Mouse (Mus musculus): ENCODE results near the gene Rab1b. TPM values are rescaled to one million over a fixed set of nuclear protein-coding genes. Genes with fewer than 3 reads are reported as not detected.

The Rab1b gene
- polyA plus RNA-seq, 2 experiments = 50.6 to 76.2 TPM

GRCm38 (mm10) chr19:5079279-5079678 is 27.6 kb downstream of the Rab1b start:
- DNase-seq (ENCODE audit: low read depth in 3 of 3, low spot score in 3 of 3) (no peak), ATAC-seq (ENCODE audit: insufficient read depth) (no peak)

DNA sequence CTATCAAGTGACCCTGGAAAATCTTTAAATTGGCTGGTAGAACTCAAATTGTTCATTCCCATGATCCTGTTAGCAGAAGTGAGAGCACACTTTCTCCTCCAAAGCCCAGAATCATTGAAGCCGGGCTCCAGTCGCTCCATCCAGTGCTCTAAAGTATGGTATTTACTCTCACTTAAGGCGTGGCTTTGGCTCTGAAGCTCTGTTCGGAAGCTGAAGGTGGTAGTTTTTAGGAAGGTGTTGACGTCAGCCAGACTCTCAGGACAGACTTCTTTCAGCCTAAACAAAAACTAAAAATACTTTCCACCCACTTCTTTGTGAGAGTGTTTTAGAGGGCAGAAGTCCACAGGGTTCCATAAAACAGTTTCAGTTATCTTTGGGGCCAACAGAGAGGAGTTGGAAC is 33.4 kb downstream of the Rab1b start:
- DNase-seq (ENCODE audit: low read depth in 3 of 3, low spot score in 3 of 3) = no peak
- Histone ChIP-seq H3K9ac (replicated peaks) (no peak overlapping the region), H3K4me1 (replicated peaks; ENCODE audit: control insufficient read depth in 2 of 2, insufficient read depth in 2 of 2, low read length in 1 of 2) (peaks cover 15 to 19% of the 10 kb centered on the region in 2 experiments; a peak in 3 of 4 replicates), H3K4me3 (ENCODE audit: insufficient read depth in 1 of 2, low read depth in 2 of 2, low read length in 2 of 2) (no peak overlapping the region), H3K27me3 (ENCODE audit: control insufficient read depth, insufficient read depth, low read length) (peaks cover 8% of the 10 kb centered on the region), H3K27ac (no peak overlapping the region), H3K36me3 (replicated peaks; ENCODE audit: control insufficient read depth, insufficient read depth, low read depth) (no peaks in the 10 kb centered on the region), H3K4me2 (ENCODE audit: low read depth) (no peak overlapping the region), H3K9me3 (ENCODE audit: control insufficient read depth, low read length) (no peaks in the 10 kb centered on the region)
- TF ChIP-seq CTCF (IDR thresholded peaks at IDR 0.05; ENCODE audit: low read depth) = no peak
- whole genome bisulfite sequencing (ENCODE audit: insufficient replicate concordance) = 29% methylated on average over 5 of the region's 5 CpGs
- ATAC-seq (ENCODE audit: insufficient read depth) = no peak

More at GRCm38 (mm10) chr19:5079279-5079678, 27.6 kb downstream of the Rab1b start:
- TF ChIP-seq EP300 (IDR thresholded peaks at IDR 0.05; ENCODE audit: low read depth) (no peak), CTCF (IDR thresholded peaks at IDR 0.05; ENCODE audit: low read depth) (no peak)
- Histone ChIP-seq H3K27ac (no peak overlapping the region), H3K36me3 (replicated peaks; ENCODE audit: control insufficient read depth, insufficient read depth, low read depth) (no peaks in the 10 kb centered on the region), H3K27me3 (ENCODE audit: control insufficient read depth, insufficient read depth, low read length) (peaks cover 44% of the 10 kb centered on the region), H3K4me2 (ENCODE audit: low read depth) (no peak overlapping the region), H3K4me1 (replicated peaks; ENCODE audit: control insufficient read depth in 2 of 2, insufficient read depth in 2 of 2, low read length in 1 of 2) (no peaks in the 10 kb centered on the region), H3K4me3 (ENCODE audit: insufficient read depth in 1 of 2, low read depth in 2 of 2, low read length in 2 of 2) (no peak overlapping the region), H3K9me3 (ENCODE audit: control insufficient read depth, low read length) (no peaks in the 10 kb centered on the region), H3K9ac (replicated peaks) (no peak overlapping the region)
- 67% methylated on average over 1 of the region's 1 CpGs for WGBS (ENCODE audit: insufficient replicate concordance)

DNA sequence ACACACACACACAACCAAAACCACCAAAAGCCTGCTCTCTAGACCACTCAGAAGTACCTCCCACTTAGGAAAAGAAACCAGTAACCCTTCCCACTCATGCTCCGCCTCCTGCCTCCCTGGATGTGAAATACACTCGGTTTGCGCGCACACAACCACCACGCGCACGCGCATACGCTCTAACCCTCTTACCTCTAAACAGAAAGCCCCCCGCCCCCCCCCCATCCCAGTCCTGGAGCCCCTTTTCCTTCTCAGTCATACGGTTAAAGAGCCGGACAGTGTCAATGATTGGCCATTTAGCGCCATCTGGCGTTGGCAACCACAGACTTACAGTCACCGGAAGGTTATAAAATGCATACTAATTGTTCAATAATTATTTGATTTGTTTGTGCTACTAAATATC is 33.8 kb downstream of the Rab1b start:
- H3K36me3 ChIP-seq (replicated peaks; ENCODE audit: control insufficient read depth, insufficient read depth, low read depth) = no peaks in the 10 kb centered on the region
- H3K4me1 ChIP-seq (replicated peaks; ENCODE audit: control insufficient read depth in 2 of 2, insufficient read depth in 2 of 2, low read length in 1 of 2) = peaks cover 16 to 22% of the 10 kb centered on the region in 2 experiments
- TF ChIP-seq EP300 (IDR thresholded peaks at IDR 0.05; ENCODE audit: low read depth) = no peak
- peak; percentile 75 for TF ChIP-seq CTCF (IDR thresholded peaks at IDR 0.05; ENCODE audit: low read depth)
- no peak overlapping the region for H3K9ac ChIP-seq (replicated peaks)
- H3K27ac ChIP-seq = no peak overlapping the region
- H3K4me2 ChIP-seq (ENCODE audit: low read depth) = peak overlapping the region; percentile 77
- peaks cover 13% of the 10 kb centered on the region for H3K27me3 ChIP-seq (ENCODE audit: control insufficient read depth, insufficient read depth, low read length)
- DNase-seq (ENCODE audit: low read depth in 3 of 3, low spot score in 3 of 3) (peak in 1 of 3 experiments; percentile 47), ATAC-seq (ENCODE audit: insufficient read depth) (0 out of 2 replicates have a peak, but pooled peaks have one; percentile 34)
- peak overlapping the region; percentile 55 to 60 for H3K4me3 ChIP-seq (ENCODE audit: insufficient read depth in 1 of 2, low read depth in 2 of 2, low read length in 2 of 2)
- H3K9me3 ChIP-seq (ENCODE audit: control insufficient read depth, low read length) = no peaks in the 10 kb centered on the region
- WGBS (ENCODE audit: insufficient replicate concordance) = 1% methylated on average over 15 of the region's 15 CpGs

- WGBS (ENCODE audit: insufficient replicate concordance) = 3% methylated on average over 20 of the region's 20 CpGs
- H3K9me3 ChIP-seq (ENCODE audit: control insufficient read depth, low read length) = no peaks in the 10 kb centered on the region
- no peak overlapping the region for H3K9ac ChIP-seq (replicated peaks)
- H3K4me1 ChIP-seq (replicated peaks; ENCODE audit: control insufficient read depth in 2 of 2, insufficient read depth in 2 of 2, low read length in 1 of 2) = peaks cover 21 to 23% of the 10 kb centered on the region in 2 experiments
- DNase-seq (ENCODE audit: low read depth in 3 of 3, low spot score in 3 of 3) (no peak), ATAC-seq (ENCODE audit: insufficient read depth) (peak; percentile 33; the same call in 1 of the 2 replicates)
- peak overlapping the region; percentile 55 to 60 for H3K4me3 ChIP-seq (ENCODE audit: insufficient read depth in 1 of 2, low read depth in 2 of 2, low read length in 2 of 2)
- no peaks in the 10 kb centered on the region for H3K36me3 ChIP-seq (replicated peaks; ENCODE audit: control insufficient read depth, insufficient read depth, low read depth)
- no peak for TF ChIP-seq EP300 (IDR thresholded peaks at IDR 0.05; ENCODE audit: low read depth)
- no peak for TF ChIP-seq CTCF (IDR thresholded peaks at IDR 0.05; ENCODE audit: low read depth)
- H3K4me2 ChIP-seq (ENCODE audit: low read depth) = peak overlapping the region; percentile 77
- no peak overlapping the region for H3K27ac ChIP-seq
- H3K27me3 ChIP-seq (ENCODE audit: control insufficient read depth, insufficient read depth, low read length) = peaks cover 16% of the 10 kb centered on the region
These were observed 34.4 kb downstream of the Rab1b start for GRCm38 (mm10) chr19:5072389-5073019.

DNA sequence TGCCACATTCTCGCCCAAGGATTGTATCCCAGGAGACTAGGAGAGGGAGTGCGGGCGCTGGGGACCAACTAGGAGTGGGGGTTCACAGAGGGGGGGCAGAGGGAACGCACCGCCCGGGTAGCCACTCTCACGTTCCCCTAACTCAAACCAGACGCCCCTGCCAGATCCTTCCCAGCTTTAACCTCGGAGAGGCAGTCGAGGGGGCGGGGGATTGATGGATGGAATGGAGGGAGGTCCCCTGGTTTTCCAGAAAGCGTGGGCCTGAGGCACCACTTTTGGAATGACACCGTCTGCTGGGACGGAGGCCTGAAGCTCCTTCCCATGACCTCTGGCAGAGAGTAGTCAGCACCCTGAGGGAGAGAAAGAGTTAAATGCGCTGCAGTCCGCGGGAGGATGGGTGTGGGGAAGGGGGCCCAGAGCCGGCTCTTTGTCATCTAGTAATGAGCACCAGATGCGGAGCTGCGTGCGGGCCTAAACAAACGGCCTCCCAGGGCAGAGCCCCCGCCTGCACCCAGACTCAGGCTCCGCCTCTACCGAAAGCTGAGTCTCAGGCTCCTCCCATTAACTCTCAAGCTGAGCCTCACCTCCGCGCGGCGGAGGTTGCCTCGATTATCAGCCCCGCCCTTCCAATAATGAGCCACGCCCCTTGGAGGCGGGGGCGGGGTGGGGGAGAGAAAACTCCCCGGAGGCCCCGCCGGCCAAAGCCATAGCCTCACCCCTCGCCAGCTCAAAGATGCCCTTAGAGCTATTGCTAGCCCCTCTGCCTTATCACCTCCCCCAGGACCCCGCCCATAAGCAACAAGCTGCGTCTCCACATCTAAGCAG is 35.1 kb downstream of the Rab1b start:
- H3K27ac ChIP-seq = no peak overlapping the region

More for the DNA sequence above, 35.1 kb downstream of the Rab1b start:
- DNase-seq (ENCODE audit: low read depth in 3 of 3, low spot score in 3 of 3) (peak; percentile 79 to 82 (median 80)), ATAC-seq (ENCODE audit: insufficient read depth) (peak; percentile 75)
- peaks cover 29 to 30% of the 10 kb centered on the region in 2 experiments for H3K4me1 ChIP-seq (replicated peaks; ENCODE audit: control insufficient read depth in 2 of 2, insufficient read depth in 2 of 2, low read length in 1 of 2)
- H3K4me2 ChIP-seq (ENCODE audit: low read depth) = peak overlapping the region; percentile 77
- peak overlapping the region; percentile 55 to 60 for H3K4me3 ChIP-seq (ENCODE audit: insufficient read depth in 1 of 2, low read depth in 2 of 2, low read length in 2 of 2)
- H3K9me3 ChIP-seq (ENCODE audit: control insufficient read depth, low read length) = no peaks in the 10 kb centered on the region
- TF ChIP-seq EP300 (IDR thresholded peaks at IDR 0.05; ENCODE audit: low read depth) (no peak), CTCF (IDR thresholded peaks at IDR 0.05; ENCODE audit: low read depth) (0 out of 2 replicates have a peak, but pooled peaks have one; percentile 2)
- H3K9ac ChIP-seq (replicated peaks) = peak overlapping the region; percentile 49
- H3K27me3 ChIP-seq (ENCODE audit: control insufficient read depth, insufficient read depth, low read length) = peaks cover 16% of the 10 kb centered on the region
- WGBS (ENCODE audit: insufficient replicate concordance) = 4% methylated on average over 40 of the region's 40 CpGs
- H3K36me3 ChIP-seq (replicated peaks; ENCODE audit: control insufficient read depth, insufficient read depth, low read depth) = no peaks in the 10 kb centered on the region

Data from liver, embryonic 14.5 days (tissue).